Mouse (Mus musculus) embryonic facial prominence, embryonic 13.5 days (tissue): ENCODE measurements around the gene Serpinf1. TPM values are rescaled to one million over a fixed set of nuclear protein-coding genes. Genes with fewer than 3 reads are reported as not detected.
"Not testable (repeated sequence)": the region's sequence is repeated elsewhere in the genome, so short reads cannot be mapped to it uniquely, and the experiment has no call there.

Experiments used
- ATAC-seq: fragments of 200-750 bp; cut with Nextera tagmentation; 2 replicates; pipeline ENCODE4 v1.8.0; 2017; ENCODE audit warnings: low read depth; ENCODE audit not compliant: insufficient number of reproducible peaks, insufficient read depth, low FRiP score, low TSS enrichment
- H3K27ac ChIP-seq: fragments of 300-500 bp; sonication (generic); 2 replicates; pipeline ENCODE4 v1.5.1; 2015; ENCODE audit warnings: moderate library complexity, mild to moderate bottlenecking, inconsistent platforms
- H3K27me3 ChIP-seq: fragments of 300-500 bp; sonication (generic); 2 replicates; pipeline ENCODE4 v1.6.1; 2015; ENCODE audit warnings: mild to moderate bottlenecking, inconsistent platforms
- H3K36me3 ChIP-seq: fragments of 300-500 bp; sonication (generic); 2 replicates; pipeline ENCODE4 v1.6.1; 2015; ENCODE audit warnings: mild to moderate bottlenecking, inconsistent platforms
- H3K4me1 ChIP-seq: fragments of 300-500 bp; sonication (generic); 2 replicates; pipeline ENCODE4 v1.6.1; 2015; ENCODE audit warnings: inconsistent platforms
- H3K4me2 ChIP-seq: fragments of 300-500 bp; sonication (generic); 2 replicates; pipeline ENCODE4 v1.6.1; 2015; ENCODE audit warnings: moderate library complexity, mild to moderate bottlenecking, inconsistent platforms
- H3K4me3 ChIP-seq: fragments of 300-500 bp; sonication (generic); 2 replicates; pipeline ENCODE4 v1.5.1; 2015; ENCODE audit warnings: mild to moderate bottlenecking, inconsistent platforms
- H3K9ac ChIP-seq: fragments of 300-500 bp; sonication (generic); 2 replicates; pipeline ENCODE4 v1.6.1; 2015; ENCODE audit warnings: mild to moderate bottlenecking, inconsistent platforms
- H3K9me3 ChIP-seq: fragments of 300-500 bp; sonication (generic); 2 replicates; pipeline ENCODE4 v1.6.1; 2016; ENCODE audit warnings: inconsistent platforms
- WGBS: fragments of 180-500 bp; shearing (Covaris S2); methylation state at CpG from one replicate; pipeline ENCODE4 v1.1.7; 2015; ENCODE audit warnings: mixed read lengths; 5-methylcytosine and 5-hydroxymethylcytosine counted together
- microRNA counts: library from miRNA; unstranded; fragments of <30 nt; microRNA quantifications from one replicate; lab custom pipeline; 2016
- microRNA-seq: library from miRNA; unstranded; fragments of <30 nt; microRNA quantifications from one replicate; pipeline ENCODE4, GENCODE M21; 2016
- polyA plus RNA-seq: library from polyadenylated mRNA; unstranded; fragments of >200 nt; fragmentation: Nextera tagmentation; extraction: Ambion mirVana; gene quantifications from 2 replicates; pipeline ENCODE4 v1.2.1, GENCODE M21; 2015

Serpinf1 gene
- polyA plus RNA-seq, 1 experiment from 2014 or later, result 277 TPM

GRCm38 (mm10) chr11:75399411-75399841 lies 23.1 kb downstream of the Serpinf1 start:
- ATAC-seq, result no peak
- Histone ChIP-seq H3K4me1 (no peaks in the 10 kb centered on the region), H3K4me3 (no peak overlapping the region), H3K27me3 (no peaks in the 10 kb centered on the region), H3K9me3 (no peaks in the 10 kb centered on the region), H3K4me2 (no peak overlapping the region), H3K36me3 (peaks cover 16% of the 10 kb centered on the region), H3K9ac (no peak overlapping the region), H3K27ac (no peak overlapping the region)
- 87% methylated on average over 11 of the region's 11 CpGs for WGBS

GRCm38 (mm10) chr11:75397452-75397851 lies 25.0 kb downstream of the Serpinf1 start:
- WGBS, result 78% methylated on average over 7 of the region's 7 CpGs
- Histone ChIP-seq H3K27me3 (no peaks in the 10 kb centered on the region), H3K4me2 (no peak overlapping the region), H3K4me3 (no peak overlapping the region), H3K4me1 (no peaks in the 10 kb centered on the region), H3K27ac (no peak overlapping the region), H3K36me3 (peaks cover 16% of the 10 kb centered on the region), H3K9ac (no peak overlapping the region), H3K9me3 (no peaks in the 10 kb centered on the region)
- ATAC-seq, result no peak

- no peak for ATAC-seq
- Histone ChIP-seq H3K36me3 (peaks cover 16% of the 10 kb centered on the region), H3K27me3 (no peaks in the 10 kb centered on the region), H3K4me2 (no peak overlapping the region), H3K4me1 (no peaks in the 10 kb centered on the region), H3K27ac (no peak overlapping the region), H3K9me3 (no peaks in the 10 kb centered on the region), H3K4me3 (no peak overlapping the region), H3K9ac (no peak overlapping the region)
- 79% methylated on average over 1 of the region's 1 CpGs for WGBS
These were observed 26.9 kb downstream of the Serpinf1 start for GRCm38 (mm10) chr11:75395611-75396010.

DNA sequence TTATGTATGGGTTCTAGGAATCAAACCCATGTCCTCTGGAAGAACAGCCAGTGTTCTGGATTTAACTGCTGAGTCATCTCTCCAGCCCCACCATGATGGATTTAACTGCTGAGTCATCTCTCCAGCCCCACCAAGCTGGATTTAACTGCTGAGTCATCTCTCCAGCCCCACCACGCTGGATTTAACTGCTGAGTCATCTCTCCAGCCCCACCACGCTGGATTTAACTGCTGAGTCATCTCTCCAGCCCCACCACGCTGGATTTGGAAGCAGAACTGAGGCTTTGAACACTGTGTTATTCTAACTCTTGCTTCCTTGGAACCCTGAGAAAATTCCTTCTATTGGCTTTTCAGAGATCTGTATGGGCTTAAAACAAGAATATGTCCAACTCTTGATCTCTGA lies 39.0 kb downstream of the Serpinf1 start:
- not testable (repeated sequence) for ATAC-seq
- H3K36me3 ChIP-seq, result peaks cover 12% of the 10 kb centered on the region; the same call in 1 of the 2 replicates

DNA sequence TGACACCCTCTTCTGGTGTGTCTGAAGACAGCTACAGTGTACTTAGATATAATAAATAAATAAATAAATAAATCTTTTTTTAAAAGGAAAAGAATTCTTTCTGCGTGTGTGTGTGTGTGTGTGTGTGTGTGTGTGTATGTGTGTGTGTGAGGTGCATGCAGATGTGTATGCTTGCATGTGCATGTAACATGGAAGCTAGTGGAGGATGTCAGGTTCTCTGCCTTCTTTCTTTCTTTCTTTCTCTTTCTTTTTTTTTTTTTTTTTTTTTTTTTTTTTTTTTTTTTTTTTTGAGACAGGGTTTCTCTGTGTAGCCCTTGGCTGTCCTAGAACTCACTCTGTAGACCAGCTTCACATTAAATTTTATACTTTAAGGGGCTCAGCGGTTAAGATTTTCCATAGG lies 43.7 kb downstream of the Serpinf1 start:
- not testable (repeated sequence) for H3K27me3 ChIP-seq, H3K9ac ChIP-seq, H3K27ac ChIP-seq, H3K36me3 ChIP-seq, ATAC-seq, H3K9me3 ChIP-seq, H3K4me3 ChIP-seq, H3K4me1 ChIP-seq, H3K4me2 ChIP-seq
- WGBS, result 96% methylated on average over 2 of the region's 2 CpGs

More for the DNA sequence above, 39.0 kb downstream of the Serpinf1 start:
- H3K27me3 ChIP-seq, H3K4me3 ChIP-seq, H3K4me2 ChIP-seq, H3K27ac ChIP-seq, H3K4me1 ChIP-seq, H3K9ac ChIP-seq, H3K9me3 ChIP-seq: not testable (repeated sequence)
- 58% methylated on average over 3 of the region's 3 CpGs for WGBS

DNA sequence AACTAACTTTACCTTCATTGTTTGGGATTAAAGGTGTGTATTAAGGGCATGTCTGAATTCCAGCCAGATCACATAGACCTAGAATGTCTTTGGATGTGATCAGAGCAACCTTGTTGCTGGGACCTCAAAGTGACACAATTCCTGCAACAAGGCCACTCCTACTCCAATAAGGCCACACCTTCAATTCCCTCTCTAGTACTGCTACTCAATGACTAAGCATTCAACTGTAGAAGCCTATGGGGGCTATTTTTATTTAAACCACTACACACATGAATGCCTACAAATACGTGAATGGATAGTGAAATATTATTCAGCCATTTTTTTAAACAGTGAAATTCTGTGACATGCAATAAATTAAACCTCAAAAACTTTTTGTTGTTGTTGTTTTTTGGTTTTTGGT lies 45.4 kb downstream of the Serpinf1 start:
- Histone ChIP-seq H3K4me1 (no peaks in the 10 kb centered on the region), H3K4me2 (no peak overlapping the region), H3K27me3 (no peaks in the 10 kb centered on the region), H3K36me3 (no peaks in the 10 kb centered on the region), H3K4me3 (no peak overlapping the region), H3K9me3 (no peaks in the 10 kb centered on the region), H3K9ac (no peak overlapping the region), H3K27ac (no peak overlapping the region)
- 91% methylated on average over 1 of the region's 1 CpGs for WGBS
- ATAC-seq, result no peak

MicroRNA genes within 50 kb of the gene (microRNA counts, 519-probe panel; counts per million panel counts)
- 4,249 counts per million, percentile 89 among the panel's probes with 10 or more counts for microRNA mmu-miR-22 (lab: Ali Mortazavi, UCI)

Small RNA genes within 50 kb of the gene (microRNA-seq; reads per million reads assigned to microRNA genes)
- gene Mir22, result 2,462 reads per million, percentile 84 among the genes with 10 or more reads in this experiment

Other genes with a start within 250 kb of the Serpinf1 start
- gene Ovca2, start 243.9 kb downstream of the Serpinf1 start, polyA plus RNA-seq, result 28.7 and 30.4 TPM in 2 replicates
- 20.8 and 24.5 TPM in 2 replicates for gene Dph1, start 231.5 kb downstream of the Serpinf1 start, polyA plus RNA-seq
- gene Rtn4rl1, start 228.9 kb downstream of the Serpinf1 start, polyA plus RNA-seq, result 6.0 and 7.1 TPM in 2 replicates
- gene Rpa1, start 74.4 kb downstream of the Serpinf1 start, polyA plus RNA-seq, result 110 and 120 TPM in 2 replicates
- gene Smyd4, start 74.3 kb downstream of the Serpinf1 start, polyA plus RNA-seq, result 15.6 and 19.8 TPM in 2 replicates
- 0.13 and 6.7 TPM in 2 replicates for gene Serpinf2, start 16.9 kb upstream of the Serpinf1 start, polyA plus RNA-seq
- gene Wdr81, start 32.0 kb upstream of the Serpinf1 start, polyA plus RNA-seq, result 5.3 and 7.1 TPM in 2 replicates
- gene Tlcd2, start 39.0 kb upstream of the Serpinf1 start, polyA plus RNA-seq, result 37.9 and 38.9 TPM in 2 replicates
- 62.5 and 63.1 TPM in 2 replicates for gene Prpf8, start 64.1 kb upstream of the Serpinf1 start, polyA plus RNA-seq
- 0.41 TPM in 1 of 2 replicates, not detected in the other for gene Rilp, start 87.4 kb upstream of the Serpinf1 start, polyA plus RNA-seq
- 5.0 and 6.0 TPM in 2 replicates for gene Scarf1, start 90.8 kb upstream of the Serpinf1 start, polyA plus RNA-seq
- 3.6 and 4.5 TPM in 2 replicates for gene Slc43a2, start 109.0 kb upstream of the Serpinf1 start, polyA plus RNA-seq
- gene Pitpna, start 165.4 kb upstream of the Serpinf1 start, polyA plus RNA-seq, result 66.2 and 74.4 TPM in 2 replicates
- 23.2 and 26.2 TPM in 2 replicates for gene Inpp5k, start 208.3 kb upstream of the Serpinf1 start, polyA plus RNA-seq
- gene Myo1c, start 227.8 kb upstream of the Serpinf1 start, polyA plus RNA-seq, result 38.3 and 43.8 TPM in 2 replicates